Mouse (Mus musculus) cerebellum, adult 2 months (tissue): ENCODE measurements around the gene Mylk3.

Experiments used
- CTCF ChIP-seq: fragments of 200-500 bp; IDR thresholded peaks from 2 replicates; pipeline ENCODE4 v1.5.1; 2011; ENCODE audit warnings: low read depth, mild to moderate bottlenecking, control low read depth, low read length, moderate library complexity, borderline replicate concordance; ENCODE audit not compliant: insufficient read depth
- POLR2A ChIP-seq: fragments of 200-500 bp; IDR thresholded peaks from 2 replicates; pipeline ENCODE4 v1.6.1; 2011; ENCODE audit warnings: low read length, control low read depth, borderline replicate concordance; ENCODE audit not compliant: insufficient read depth

DNA sequence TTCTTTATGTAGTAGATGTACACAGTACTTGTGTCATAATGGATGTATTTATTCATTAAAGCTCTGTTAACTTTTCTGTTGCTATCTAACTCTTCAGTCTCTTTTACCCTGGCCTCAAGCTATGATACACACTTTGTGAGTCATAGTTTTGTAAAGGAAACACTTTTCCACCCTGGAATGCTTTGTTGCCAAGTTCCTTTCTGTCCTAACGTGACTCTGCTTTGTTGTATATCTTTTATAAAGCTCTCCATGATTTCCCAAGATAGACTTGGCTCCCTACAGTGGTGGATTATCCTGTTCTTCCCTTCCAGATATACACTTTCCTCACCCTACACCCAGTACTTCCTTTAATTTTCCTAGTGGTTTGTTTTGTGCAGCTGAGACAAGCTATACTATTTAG, 84.2 kb downstream of the Mylk3 start:
- TF ChIP-seq CTCF (no peak), POLR2A (no peak)
